Mouse (Mus musculus) stomach, postnatal 0 days (tissue): Measurements from ENCODE around the gene Luc7l3.

ENCODE experiments used
- CTCF ChIP-seq: IDR thresholded peaks from 2 replicates; pipeline ENCODE4 v1.5.1; 2016; ENCODE audit warnings: antibody characterized with exemption, low read depth, mild to moderate bottlenecking, moderate library complexity
- EP300 ChIP-seq: optimal IDR thresholded peaks from 2 replicates; pipeline ENCODE3; 2016; ENCODE audit warnings: antibody characterized with exemption

DNA sequence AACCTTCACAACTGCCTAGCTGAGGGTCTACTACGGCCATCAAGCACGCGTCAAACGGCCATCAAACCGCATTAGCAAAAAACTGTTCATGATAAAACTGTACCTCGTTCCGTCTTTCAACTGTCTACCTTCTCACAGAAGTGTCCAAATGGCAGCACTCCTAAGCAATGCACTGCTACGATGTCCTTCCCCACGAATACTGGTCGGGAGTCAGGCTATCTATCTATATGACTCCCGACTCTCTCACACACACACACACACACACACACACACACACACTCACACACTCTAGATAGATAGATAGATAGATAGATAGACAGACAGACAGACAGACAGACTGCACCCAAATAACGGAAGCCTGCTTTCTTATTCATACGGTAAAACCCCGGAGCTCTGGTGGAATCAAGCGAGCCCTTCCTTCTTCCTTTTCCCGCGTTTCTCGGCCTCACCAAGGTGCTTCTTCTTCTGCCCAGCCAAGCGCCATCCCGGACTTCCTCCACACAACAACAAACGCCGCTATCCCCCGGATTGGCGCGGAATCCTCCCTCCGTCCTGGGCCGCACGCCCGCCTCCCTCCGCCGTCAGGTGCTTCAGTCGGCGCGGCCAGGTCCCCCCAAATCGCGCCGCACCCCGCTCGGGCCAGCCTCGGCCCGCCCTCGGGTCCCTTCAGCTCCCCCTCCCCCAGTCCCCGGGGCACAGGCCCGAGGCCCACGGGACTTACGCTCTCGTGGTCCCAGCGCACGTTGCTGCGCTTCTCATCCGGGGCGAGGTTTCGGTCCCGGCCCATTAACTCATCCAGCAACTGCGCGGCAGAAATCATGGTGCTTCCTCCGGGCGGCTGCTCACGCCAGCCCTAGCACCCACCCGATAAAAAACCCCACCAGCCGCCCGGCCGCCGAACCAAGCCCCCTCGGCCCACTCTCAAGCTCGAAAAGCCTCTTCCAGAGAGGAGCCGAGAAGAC, 538 bp downstream of the Luc7l3 start:
- TF ChIP-seq CTCF (no peak), EP300 (peak; percentile 86)
